Mouse (Mus musculus): ENCODE results near the gene Tln2.

Tln2 gene

DNA sequence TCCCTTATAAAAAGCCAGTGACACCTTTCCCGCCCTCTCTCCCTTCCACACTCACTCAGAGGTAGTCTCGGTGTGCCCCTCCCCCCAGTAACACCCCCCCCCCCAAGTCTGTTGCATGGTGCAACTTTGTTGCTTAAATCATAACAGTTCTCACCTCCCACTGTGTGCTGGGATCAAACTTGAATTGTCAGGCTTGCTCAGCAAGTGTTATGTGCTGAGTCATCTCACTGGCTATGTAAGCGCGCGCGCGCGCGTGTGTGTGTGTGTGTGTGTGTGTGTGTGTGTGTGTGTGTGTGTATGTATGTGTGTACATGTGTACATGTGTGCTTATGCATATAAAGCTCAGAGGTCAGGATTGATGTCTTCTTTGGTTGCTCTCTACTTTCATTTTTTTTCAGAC lies 350.1 kb downstream of the Tln2 start:
- TF ChIP-seq GATA4 (IDR thresholded peaks at IDR 0.05; ENCODE audit: insufficient replicate concordance, low read length) = no peak

GRCm38 (mm10) chr9:67208420-67208819 lies 351.1 kb downstream of the Tln2 start:
- TF ChIP-seq GATA4 (IDR thresholded peaks at IDR 0.05; ENCODE audit: insufficient replicate concordance, low read length) = no peak

GRCm38 (mm10) chr9:67205175-67205574 lies 354.3 kb downstream of the Tln2 start:
- TF ChIP-seq GATA4 (IDR thresholded peaks at IDR 0.05; ENCODE audit: insufficient replicate concordance, low read length) = no peak

DNA sequence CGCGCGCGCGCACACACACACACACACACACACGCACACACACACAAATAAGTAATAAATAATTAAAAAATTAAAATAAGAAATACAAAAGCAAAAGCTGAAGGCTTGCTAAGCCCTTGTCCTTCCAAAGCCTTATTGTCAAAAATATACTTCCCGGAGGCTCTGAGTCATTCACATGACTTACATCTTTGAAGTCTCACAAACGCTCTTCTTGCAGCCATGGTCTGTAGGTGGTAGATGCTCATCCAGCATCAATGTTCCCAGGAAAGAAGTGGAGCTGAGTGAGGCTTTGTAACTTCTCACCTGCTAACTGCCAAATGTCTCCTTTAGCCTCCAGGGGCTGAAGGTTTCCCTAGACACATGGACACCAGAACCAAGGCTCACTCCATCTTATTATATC lies 362.9 kb downstream of the Tln2 start:
- no peak for TF ChIP-seq GATA4 (IDR thresholded peaks at IDR 0.05; ENCODE audit: insufficient replicate concordance, low read length)

GRCm38 (mm10) chr9:67195306-67195705 lies 364.2 kb downstream of the Tln2 start:
- TF ChIP-seq GATA4 (IDR thresholded peaks at IDR 0.05; ENCODE audit: insufficient replicate concordance, low read length) = no peak

DNA sequence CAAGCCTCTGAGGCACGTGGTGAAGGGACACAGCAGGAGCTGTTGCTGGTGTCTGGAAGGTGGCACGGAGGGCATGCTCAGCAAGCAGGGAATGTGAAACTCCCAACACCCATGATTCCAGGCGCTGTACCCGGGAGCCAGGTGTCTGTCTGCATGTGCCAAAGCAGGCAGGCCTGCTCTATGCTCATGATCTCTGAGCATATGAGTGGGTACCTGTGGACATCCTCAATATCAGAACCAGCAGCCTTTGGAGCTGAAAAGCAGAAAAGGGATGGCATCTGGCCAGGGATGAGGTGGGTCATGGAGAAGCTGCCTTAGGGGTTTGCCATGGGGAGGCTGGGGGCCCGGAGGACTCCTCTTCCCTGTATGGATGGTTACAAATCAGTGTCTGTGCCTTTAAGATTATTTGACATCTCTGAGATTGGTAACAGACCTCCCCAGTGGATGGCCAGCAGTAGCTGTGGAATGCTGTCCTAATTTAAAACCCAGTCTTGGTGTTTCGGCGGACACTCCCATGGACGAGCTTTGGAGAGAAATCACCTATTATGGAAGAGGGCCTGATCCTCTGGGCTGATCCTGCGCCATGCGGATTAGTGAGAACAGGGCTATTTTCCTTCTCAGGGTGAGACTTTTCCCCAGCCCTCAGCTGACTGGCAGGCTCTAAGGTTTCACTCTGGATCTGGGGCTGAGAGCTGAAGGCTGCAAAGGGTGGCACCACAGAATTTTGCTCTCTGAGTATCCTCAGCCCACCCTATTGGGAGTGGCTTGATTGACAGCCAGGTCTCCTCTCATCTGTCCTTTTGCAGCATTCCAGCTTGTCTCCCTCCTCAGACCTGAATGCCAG lies 367.8 kb downstream of the Tln2 start:
- no peak for TF ChIP-seq GATA4 (IDR thresholded peaks at IDR 0.05; ENCODE audit: insufficient replicate concordance, low read length)

DNA sequence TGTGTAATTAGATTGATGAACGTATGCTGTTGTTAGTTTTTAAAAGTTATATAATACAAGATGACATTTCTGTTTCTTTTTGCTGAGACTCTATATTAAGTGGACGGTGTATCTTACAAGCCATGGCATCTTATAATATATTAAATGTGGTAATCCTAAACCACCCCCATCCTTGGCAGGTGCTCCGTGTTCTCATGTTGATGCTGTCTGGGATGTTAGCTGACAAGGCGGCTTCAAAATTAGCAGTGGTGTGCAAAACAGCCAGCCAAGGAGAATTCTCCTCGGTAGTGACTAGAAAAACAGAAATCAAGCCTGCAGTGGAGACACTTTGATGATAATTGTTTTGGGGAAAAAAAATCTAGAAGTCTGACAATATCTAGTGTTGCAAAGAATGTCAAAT lies 371.8 kb downstream of the Tln2 start:
- no peak for TF ChIP-seq GATA4 (IDR thresholded peaks at IDR 0.05; ENCODE audit: insufficient replicate concordance, low read length)

- TF ChIP-seq GATA4 (IDR thresholded peaks at IDR 0.05; ENCODE audit: insufficient replicate concordance, low read length) = no peak
Measured at GRCm38 (mm10) chr9:67187182-67187581, 372.3 kb downstream of the Tln2 start.

GRCm38 (mm10) chr9:67184556-67184955 lies 374.9 kb downstream of the Tln2 start:
- TF ChIP-seq GATA4 (IDR thresholded peaks at IDR 0.05; ENCODE audit: insufficient replicate concordance, low read length) = no peak

DNA sequence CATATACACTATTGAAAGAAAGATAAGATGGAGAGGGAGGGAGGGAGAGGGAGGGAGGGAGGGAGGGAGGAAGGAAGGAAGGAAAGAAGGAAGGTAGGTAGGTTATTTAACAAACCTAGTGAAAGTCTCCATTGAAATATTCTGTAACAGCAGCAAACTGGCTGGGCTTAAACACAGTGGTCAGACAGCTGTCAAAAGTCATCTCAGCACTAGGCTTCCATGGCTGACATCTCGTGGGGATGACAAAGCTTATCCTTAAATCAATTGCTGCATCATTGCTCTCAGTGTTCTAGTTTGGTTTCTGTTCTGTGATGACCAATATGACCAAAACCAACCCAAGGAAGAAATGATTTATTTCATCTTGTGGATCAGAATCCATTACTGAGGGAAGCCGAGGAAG lies 376.0 kb downstream of the Tln2 start:
- TF ChIP-seq GATA4 (IDR thresholded peaks at IDR 0.05; ENCODE audit: insufficient replicate concordance, low read length) = no peak

DNA sequence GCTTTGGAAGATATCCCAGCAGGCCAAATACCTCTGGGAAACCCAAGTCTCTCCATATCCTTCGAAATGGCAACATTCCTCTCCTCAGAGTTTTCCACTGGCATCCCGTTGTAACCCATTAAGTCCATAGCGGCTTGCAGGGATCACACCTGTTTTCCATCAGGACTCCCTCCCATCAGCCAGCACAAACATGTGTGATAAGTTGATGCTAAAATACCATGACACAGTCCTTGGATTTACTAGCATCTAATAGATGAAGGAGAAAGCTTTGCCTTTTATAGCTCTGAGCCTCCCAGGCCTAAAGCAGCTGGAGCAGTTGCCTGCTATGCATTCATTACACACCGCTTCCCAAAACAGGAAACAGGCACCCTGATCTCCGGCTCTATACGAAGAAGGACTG lies 377.5 kb downstream of the Tln2 start:
- TF ChIP-seq GATA4 (IDR thresholded peaks at IDR 0.05; ENCODE audit: insufficient replicate concordance, low read length) = no peak

GRCm38 (mm10) chr9:67178709-67179108 lies 380.8 kb downstream of the Tln2 start:
- no peak for TF ChIP-seq GATA4 (IDR thresholded peaks at IDR 0.05; ENCODE audit: insufficient replicate concordance, low read length)

DNA sequence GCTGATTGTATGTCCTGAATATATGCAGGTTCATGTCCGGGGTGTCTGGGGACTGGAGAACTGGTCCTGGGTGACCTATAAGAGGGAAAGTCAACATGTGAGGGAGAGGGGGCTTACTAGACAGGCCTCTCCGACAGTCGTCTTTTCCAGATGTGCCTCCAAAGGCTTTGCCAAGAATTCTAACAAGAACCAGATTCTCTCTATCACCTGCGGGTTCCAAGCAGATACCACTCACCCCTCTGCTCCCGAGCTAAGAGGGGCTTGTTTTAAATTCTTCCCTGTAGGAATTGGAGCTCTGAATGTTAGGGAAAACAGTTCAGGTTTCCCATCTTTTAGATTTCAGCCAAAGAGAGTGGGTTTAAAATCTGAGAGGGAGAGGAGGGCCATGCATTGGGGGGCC lies 381.3 kb downstream of the Tln2 start:
- no peak for TF ChIP-seq GATA4 (IDR thresholded peaks at IDR 0.05; ENCODE audit: insufficient replicate concordance, low read length)

DNA sequence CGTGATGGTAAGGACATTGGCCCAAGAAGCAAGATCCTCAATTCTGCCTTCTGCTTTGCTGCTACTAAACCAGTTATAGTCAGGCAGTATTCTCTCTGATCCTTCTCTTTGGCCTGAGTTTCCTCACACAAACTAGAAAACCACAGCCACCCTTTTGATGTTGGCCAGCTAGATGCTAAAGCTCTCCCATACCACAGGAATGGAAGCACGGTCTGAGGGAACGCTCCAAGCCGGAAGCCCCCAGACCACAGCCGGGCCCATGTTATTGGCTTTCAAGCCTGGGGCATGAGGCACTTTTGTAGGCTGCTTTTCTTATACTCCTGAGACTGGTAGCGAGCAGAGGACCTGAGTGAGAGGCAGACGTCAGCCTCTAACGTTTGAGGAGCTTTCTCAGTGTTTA lies 383.4 kb downstream of the Tln2 start:
- TF ChIP-seq GATA4 (IDR thresholded peaks at IDR 0.05; ENCODE audit: insufficient replicate concordance, low read length) = no peak

GRCm38 (mm10) chr9:67173816-67174215 lies 385.7 kb downstream of the Tln2 start:
- TF ChIP-seq GATA4 (IDR thresholded peaks at IDR 0.05; ENCODE audit: insufficient replicate concordance, low read length) = no peak

DNA sequence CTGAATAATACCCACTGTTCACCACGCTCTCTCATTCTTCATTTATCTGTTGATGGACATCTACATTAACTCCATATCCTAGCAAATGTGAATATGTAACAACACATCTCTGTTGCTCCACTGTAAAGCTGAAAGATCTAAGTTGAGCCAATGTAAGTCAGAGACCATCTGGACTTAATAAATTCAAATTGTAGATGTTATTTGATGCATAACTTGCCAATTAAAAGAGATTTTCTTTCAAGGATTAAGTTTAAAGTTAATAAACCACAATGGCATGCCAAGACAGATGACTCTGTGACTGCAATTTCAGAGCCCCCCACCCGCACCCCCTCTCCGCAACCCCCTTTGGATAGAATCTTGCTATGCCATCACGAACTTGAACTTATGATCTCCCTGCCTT lies 386.3 kb downstream of the Tln2 start:
- TF ChIP-seq GATA4 (IDR thresholded peaks at IDR 0.05; ENCODE audit: insufficient replicate concordance, low read length) = no peak

- TF ChIP-seq GATA4 (IDR thresholded peaks at IDR 0.05; ENCODE audit: insufficient replicate concordance, low read length) = no peak
Measured at GRCm38 (mm10) chr9:67171409-67171808, 388.1 kb downstream of the Tln2 start.

Data from liver, adult (tissue).